Mouse (Mus musculus): ENCODE data around the gene Spc25.

DNA sequence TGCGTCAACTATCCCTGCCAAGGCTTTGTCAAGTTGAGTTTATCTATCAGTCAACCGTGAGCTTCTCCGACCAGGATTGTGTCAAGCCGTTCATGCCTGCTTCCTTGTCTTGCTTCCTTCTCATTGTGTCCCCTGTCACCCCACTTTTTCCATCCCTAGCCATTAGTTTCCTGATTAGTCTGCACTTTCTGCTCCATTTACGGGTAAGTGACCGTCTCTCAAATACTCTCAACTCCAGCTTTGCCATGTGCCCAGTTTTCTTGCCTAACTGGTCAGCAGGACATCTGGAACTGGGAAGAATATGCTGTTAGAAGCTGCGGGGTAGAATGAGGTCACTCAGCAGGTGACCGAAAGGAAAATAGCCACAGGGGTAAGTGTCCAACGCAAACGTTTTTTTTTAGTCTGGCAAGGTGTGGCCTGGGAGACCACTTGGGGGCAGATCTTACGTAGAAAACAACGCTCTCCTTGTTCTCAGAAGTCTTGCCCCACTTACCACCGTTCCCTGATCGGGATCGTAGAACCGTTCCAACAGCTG, 42.3 kb upstream of the Spc25 start:
- no peak for TF ChIP-seq CTCF (IDR thresholded peaks at IDR 0.05; ENCODE audit: low read depth, low read length)
- no peak for TF ChIP-seq POLR2A (IDR thresholded peaks at IDR 0.05; ENCODE audit: insufficient read depth, low read length)

All from ES-Bruce4 (cell line).